Mouse (Mus musculus): ENCODE data around the gene Mylk2. TPM values are rescaled to one million over a fixed set of nuclear protein-coding genes. Genes with fewer than 3 reads are reported as not detected.

Mylk2 gene
- total and polyA plus RNA-seq, 3 experiments, result 0.47 to 2.4 (median 1.3) TPM

DNA sequence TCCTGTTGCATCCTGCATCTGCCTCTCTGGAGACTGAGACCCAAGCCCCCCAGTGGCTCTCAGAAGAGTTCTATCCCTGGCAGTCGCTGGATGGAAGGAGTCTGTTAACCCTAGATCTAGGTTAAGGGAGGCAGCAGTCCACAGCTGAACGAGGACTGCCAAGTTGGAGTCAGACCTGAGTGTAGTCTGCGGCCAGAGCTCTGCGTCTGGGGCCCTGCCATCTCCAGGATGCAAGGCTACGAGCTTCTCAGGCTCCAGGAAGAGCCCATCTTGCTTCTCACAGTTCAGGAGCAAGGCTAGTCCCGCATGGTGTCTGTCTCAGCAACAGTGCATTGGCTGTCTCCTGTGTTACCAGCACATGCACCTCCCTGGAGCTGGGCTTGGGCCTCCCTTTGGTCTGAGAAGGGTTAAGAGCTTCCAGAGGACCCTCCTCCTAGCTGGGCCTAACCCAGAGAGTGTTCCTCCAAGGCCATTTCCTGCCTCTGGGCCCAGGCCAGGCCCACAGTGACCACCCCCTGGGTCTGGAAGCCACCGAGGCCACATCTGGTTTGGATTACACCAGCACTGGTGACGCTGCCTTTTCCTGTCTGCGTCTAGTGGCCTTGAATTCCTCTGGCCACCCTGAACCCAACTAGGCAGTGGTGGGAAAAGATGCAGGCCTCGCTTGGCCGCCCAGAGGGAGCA is 14.2 kb downstream of the Mylk2 start:
- H3K9me3 ChIP-seq (replicated peaks; ENCODE audit: low read length), result no peaks in the 10 kb centered on the region
- dilution Hi-C loops (cut with MboI; ENCODE audit: extremely low pct_ligation_motif_present, extremely low pct_unique_long_range_greater_than_20kb, low sequenced_read_pairs) (no loop called here), in situ Hi-C loops (cut with MboI; ENCODE audit: low pct_ligation_motif_present, low pct_unique_long_range_greater_than_20kb, low sequenced_read_pairs) (no loop called here)
- H3K27ac ChIP-seq (ENCODE audit: insufficient read depth, low read depth), result no peak overlapping the region
- no peak overlapping the region for H3K4me3 ChIP-seq (replicated peaks in 1 of 3; ENCODE audit: low read depth in 2 of 3, low read length in 2 of 3, poor library complexity in 1 of 3)
- H3K36me3 ChIP-seq (replicated peaks in 1 of 2; ENCODE audit: control insufficient read depth in 1 of 2, insufficient read depth in 1 of 2, low read length in 1 of 2), result no peaks in the 10 kb centered on the region
- H3K79me2 ChIP-seq (replicated peaks; ENCODE audit: control insufficient read depth, extremely low read depth, insufficient read depth, poor library complexity, severe bottlenecking), result no peaks in the 10 kb centered on the region
- TF ChIP-seq JUN (IDR thresholded peaks at IDR 0.05; ENCODE audit: insufficient read depth, low read depth, low read length) (no peak), EP300 (IDR thresholded peaks at IDR 0.05; ENCODE audit: low read length) (no peak), ZMIZ1 (IDR thresholded peaks at IDR 0.05; ENCODE audit: low read depth, low read length) (no peak), PAX5 (IDR thresholded peaks at IDR 0.05; ENCODE audit: low read length) (no peak), GABPA (IDR thresholded peaks at IDR 0.05; ENCODE audit: insufficient replicate concordance, low read depth, low read length) (no peak), MAZ (IDR thresholded peaks at IDR 0.05; ENCODE audit: low read depth, low read length) (no peak), TCF12 (IDR thresholded peaks at IDR 0.05; ENCODE audit: low read depth, low read length) (no peak), CHD1 (IDR thresholded peaks at IDR 0.05; ENCODE audit: low read depth, low read length) (no peak), TBP (conservative IDR thresholded peaks at IDR 0.05; ENCODE audit: low read depth, low read length) (no peak), MEF2A (IDR thresholded peaks at IDR 0.05; ENCODE audit: borderline replicate concordance, low read depth, low read length) (no peak), MYC (IDR thresholded peaks at IDR 0.05; ENCODE audit: low read depth, low read length) (no peak), JUND (conservative IDR thresholded peaks at IDR 0.05; ENCODE audit: low read depth, low read length) (no peak), ZC3H11A (IDR thresholded peaks at IDR 0.05; ENCODE audit: low read depth, low read length) (no peak)
- no peak overlapping the region for H3K9ac ChIP-seq (ENCODE audit: insufficient read depth, low read depth)
- no peaks in the 10 kb centered on the region for H3K27me3 ChIP-seq (replicated peaks)
- DNase-seq (ENCODE audit: extremely low read depth), result no peak
- peaks cover 14 to 72% of the 10 kb centered on the region in 2 experiments for H3K4me1 ChIP-seq (ENCODE audit: control insufficient read depth in 1 of 2, insufficient read depth in 2 of 2)
- no peak overlapping the region for H3K4me2 ChIP-seq (ENCODE audit: insufficient read depth, low read depth, poor library complexity, severe bottlenecking)

- dilution Hi-C loops (cut with MboI; ENCODE audit: extremely low pct_ligation_motif_present, extremely low pct_unique_long_range_greater_than_20kb, low sequenced_read_pairs) (no loop called here), in situ Hi-C loops (cut with MboI; ENCODE audit: low pct_ligation_motif_present, low pct_unique_long_range_greater_than_20kb, low sequenced_read_pairs) (no loop called here)
- H3K27me3 ChIP-seq (replicated peaks), result peaks cover 3% of the 10 kb centered on the region
- H3K4me2 ChIP-seq (ENCODE audit: insufficient read depth, low read depth, poor library complexity, severe bottlenecking), result no peak overlapping the region
- H3K36me3 ChIP-seq (replicated peaks in 1 of 2; ENCODE audit: control insufficient read depth in 1 of 2, insufficient read depth in 1 of 2, low read length in 1 of 2), result no peaks in the 10 kb centered on the region
- no peak overlapping the region for H3K9ac ChIP-seq (ENCODE audit: insufficient read depth, low read depth)
- H3K79me2 ChIP-seq (replicated peaks; ENCODE audit: control insufficient read depth, extremely low read depth, insufficient read depth, poor library complexity, severe bottlenecking), result no peaks in the 10 kb centered on the region
- no peak for DNase-seq (ENCODE audit: extremely low read depth)
- no peak overlapping the region for H3K27ac ChIP-seq (ENCODE audit: insufficient read depth, low read depth)
- TF ChIP-seq HCFC1 (IDR thresholded peaks at IDR 0.05; ENCODE audit: low read depth, low read length) (no peak), RCOR1 (conservative IDR thresholded peaks at IDR 0.05; ENCODE audit: low read depth, low read length) (no peak), UBTF (IDR thresholded peaks at IDR 0.05; ENCODE audit: low read depth, low read length) (no peak)
- no peaks in the 10 kb centered on the region for H3K9me3 ChIP-seq (replicated peaks; ENCODE audit: low read length)
- peaks cover 14 to 83% of the 10 kb centered on the region in 2 experiments for H3K4me1 ChIP-seq (ENCODE audit: control insufficient read depth in 1 of 2, insufficient read depth in 2 of 2)
- no peak overlapping the region for H3K4me3 ChIP-seq (replicated peaks in 1 of 3; ENCODE audit: low read depth in 2 of 3, low read length in 2 of 3, poor library complexity in 1 of 3)
Measured at GRCm38 (mm10) chr2:152926896-152927295, 15.7 kb downstream of the Mylk2 start.
